Mouse (Mus musculus): ENCODE results near the gene Dnah11. TPM values are rescaled to one million over a fixed set of nuclear protein-coding genes. Genes with fewer than 3 reads are reported as not detected.

The Dnah11 gene
- polyA plus RNA-seq, 1 experiment, result not detected

DNA sequence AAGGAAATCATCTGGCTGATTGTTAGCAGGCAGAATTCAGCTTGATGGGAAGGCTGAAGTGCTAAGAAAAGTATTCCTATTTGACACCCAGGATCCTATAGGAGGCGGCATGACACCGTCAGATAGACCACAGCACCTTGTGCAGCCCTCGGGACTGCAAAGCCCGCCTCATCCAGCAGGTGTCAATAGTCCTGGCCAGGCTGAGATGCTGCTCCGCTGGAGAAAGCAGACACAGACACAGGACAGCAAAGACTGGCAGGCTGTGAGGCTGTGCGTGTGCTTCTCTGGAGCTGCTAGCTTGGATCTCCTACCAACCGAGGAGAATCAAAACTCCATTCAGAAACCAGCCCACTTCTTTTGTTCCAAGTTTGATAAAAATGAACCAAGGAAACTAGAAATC is 205.3 kb downstream of the Dnah11 start:
- Histone ChIP-seq H3K36me3 (ENCODE audit: control insufficient read depth, insufficient read depth) (no peaks in the 10 kb centered on the region), H3K4me3 (no peak overlapping the region), H3K79me2 (ENCODE audit: control insufficient read depth, insufficient read depth) (no peaks in the 10 kb centered on the region), H3ac (ENCODE audit: control insufficient read depth, insufficient read length) (no peak overlapping the region), H3K27me3 (ENCODE audit: control insufficient read depth, insufficient read depth, insufficient read length) (no peaks in the 10 kb centered on the region), H3K4me2 (ENCODE audit: low read depth) (no peak overlapping the region)
- no peak for TF ChIP-seq TCF3 (IDR thresholded peaks at IDR 0.05; ENCODE audit: insufficient read length, low read depth)
- no peak for TF ChIP-seq E2F4 (IDR thresholded peaks at IDR 0.05; ENCODE audit: insufficient read depth)
- no peak for TF ChIP-seq REST (IDR thresholded peaks at IDR 0.05; ENCODE audit: insufficient read depth, insufficient read length)
- TF ChIP-seq POLR2AphosphoS2 (IDR thresholded peaks at IDR 0.05; ENCODE audit: insufficient read length, low read depth), result no peak
- TF ChIP-seq MYOD1 (IDR thresholded peaks at IDR 0.05; ENCODE audit: control insufficient read depth in 1 of 3, insufficient read length in 2 of 3, low read depth in 2 of 3), result no peak
- TF ChIP-seq CEBPB (IDR thresholded peaks at IDR 0.05; ENCODE audit: insufficient read depth, poor library complexity, severe bottlenecking), result no peak
- no peak for TF ChIP-seq SRF (IDR thresholded peaks at IDR 0.05; ENCODE audit: control insufficient read depth, insufficient read length, low read depth)
- TF ChIP-seq MYOG (IDR thresholded peaks at IDR 0.05; ENCODE audit: control insufficient read depth in 1 of 3, insufficient read depth in 1 of 3, insufficient read length in 2 of 3, low read depth in 2 of 3), result no peak
- no peak for TF ChIP-seq USF1 (IDR thresholded peaks at IDR 0.05; ENCODE audit: low read depth)
- TF ChIP-seq POLR2A (IDR thresholded peaks at IDR 0.05; ENCODE audit: insufficient read length, low read depth), result no peak
- TF ChIP-seq MAX (IDR thresholded peaks at IDR 0.05; ENCODE audit: low read depth), result no peak
- no peak for TF ChIP-seq TCF12 (IDR thresholded peaks at IDR 0.05; ENCODE audit: insufficient read depth, poor library complexity, severe bottlenecking)

DNA sequence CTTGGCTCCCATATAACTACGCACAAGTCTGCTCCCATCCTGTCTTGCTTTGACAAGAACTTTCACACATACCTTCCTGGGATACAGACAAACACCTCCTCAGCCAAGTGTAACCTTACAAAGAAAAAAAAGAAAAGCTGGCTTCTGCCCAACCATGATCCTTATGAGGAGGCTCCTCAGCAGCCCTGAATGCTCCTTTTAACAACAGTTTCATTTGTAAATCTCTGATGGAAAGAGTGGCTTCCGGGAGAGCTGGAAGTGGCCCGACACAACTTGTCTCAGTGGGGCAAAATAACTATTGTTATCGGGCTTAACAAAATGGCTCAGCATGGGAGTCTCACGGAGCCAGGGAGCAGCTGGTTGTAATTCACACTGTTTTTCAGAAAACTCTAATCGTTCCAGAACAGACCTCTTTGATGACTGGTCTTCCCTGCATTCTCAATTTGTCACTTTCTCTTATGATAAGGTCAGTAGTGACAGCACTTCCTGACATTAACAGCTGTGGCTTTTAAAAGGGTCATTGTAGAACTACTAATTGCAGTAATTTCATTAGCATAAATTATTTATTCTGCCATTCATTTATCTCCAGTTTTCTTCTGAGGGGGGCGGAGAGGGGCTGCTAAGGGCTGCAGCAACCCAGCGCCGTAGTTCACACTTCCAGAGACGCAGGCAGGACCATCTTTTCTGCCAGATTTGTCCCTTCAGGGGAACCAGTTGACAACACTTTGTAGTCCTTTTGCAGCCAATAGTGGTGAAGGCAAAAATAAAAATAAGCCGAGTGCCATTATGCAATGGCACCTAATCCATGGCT is 209.6 kb downstream of the Dnah11 start:
- Histone ChIP-seq H3ac (ENCODE audit: control insufficient read depth, insufficient read length) (no peak overlapping the region), H3K36me3 (ENCODE audit: control insufficient read depth, insufficient read depth) (no peaks in the 10 kb centered on the region), H3K79me2 (ENCODE audit: control insufficient read depth, insufficient read depth) (no peaks in the 10 kb centered on the region), H3K4me3 (no peak overlapping the region), H3K4me2 (ENCODE audit: low read depth) (peak overlapping the region; percentile 58), H3K27me3 (ENCODE audit: control insufficient read depth, insufficient read depth, insufficient read length) (no peaks in the 10 kb centered on the region)
- TF ChIP-seq POLR2A (IDR thresholded peaks at IDR 0.05; ENCODE audit: insufficient read length, low read depth) (no peak), MYOG (IDR thresholded peaks at IDR 0.05; ENCODE audit: control insufficient read depth in 1 of 3, insufficient read depth in 1 of 3, insufficient read length in 2 of 3, low read depth in 2 of 3) (no peak), TCF3 (IDR thresholded peaks at IDR 0.05; ENCODE audit: insufficient read length, low read depth) (no peak), SRF (IDR thresholded peaks at IDR 0.05; ENCODE audit: control insufficient read depth, insufficient read length, low read depth) (no peak), MAX (IDR thresholded peaks at IDR 0.05; ENCODE audit: low read depth) (no peak), E2F4 (IDR thresholded peaks at IDR 0.05; ENCODE audit: insufficient read depth) (no peak), TCF12 (IDR thresholded peaks at IDR 0.05; ENCODE audit: insufficient read depth, poor library complexity, severe bottlenecking) (no peak), USF1 (IDR thresholded peaks at IDR 0.05; ENCODE audit: low read depth) (no peak), CEBPB (IDR thresholded peaks at IDR 0.05; ENCODE audit: insufficient read depth, poor library complexity, severe bottlenecking) (no peak), MYOD1 (IDR thresholded peaks at IDR 0.05; ENCODE audit: control insufficient read depth in 1 of 3, insufficient read length in 2 of 3, low read depth in 2 of 3) (no peak), POLR2AphosphoS2 (IDR thresholded peaks at IDR 0.05; ENCODE audit: insufficient read length, low read depth) (no peak), REST (IDR thresholded peaks at IDR 0.05; ENCODE audit: insufficient read depth, insufficient read length) (no peak)

DNA sequence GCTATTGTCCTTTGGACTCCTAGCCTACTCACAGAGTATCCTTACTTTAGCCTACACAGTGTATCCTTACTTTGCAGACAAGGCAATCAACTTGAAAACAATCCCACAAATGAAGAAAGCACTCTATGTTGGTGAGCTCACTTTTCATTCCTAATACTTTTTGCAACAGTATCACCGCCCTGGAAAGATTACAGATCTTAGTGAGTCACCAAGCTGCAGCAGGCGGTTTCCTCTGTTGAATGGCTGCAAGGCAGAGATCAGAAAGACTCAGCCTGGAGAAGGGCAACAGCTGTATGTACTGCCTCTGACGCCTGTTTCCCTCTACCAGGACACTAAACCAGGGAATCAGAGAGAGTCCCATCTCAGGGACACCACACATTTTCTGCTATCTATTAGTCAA is 218.5 kb downstream of the Dnah11 start:
- TF ChIP-seq USF1 (IDR thresholded peaks at IDR 0.05; ENCODE audit: low read depth) (no peak), MYOG (IDR thresholded peaks at IDR 0.05; ENCODE audit: control insufficient read depth in 1 of 3, insufficient read depth in 1 of 3, insufficient read length in 2 of 3, low read depth in 2 of 3) (no peak), SRF (IDR thresholded peaks at IDR 0.05; ENCODE audit: control insufficient read depth, insufficient read length, low read depth) (no peak), MYOD1 (IDR thresholded peaks at IDR 0.05; ENCODE audit: control insufficient read depth in 1 of 3, insufficient read length in 2 of 3, low read depth in 2 of 3) (no peak), POLR2A (IDR thresholded peaks at IDR 0.05; ENCODE audit: insufficient read length, low read depth) (no peak), E2F4 (IDR thresholded peaks at IDR 0.05; ENCODE audit: insufficient read depth) (no peak), CEBPB (IDR thresholded peaks at IDR 0.05; ENCODE audit: insufficient read depth, poor library complexity, severe bottlenecking) (no peak), TCF3 (IDR thresholded peaks at IDR 0.05; ENCODE audit: insufficient read length, low read depth) (no peak), POLR2AphosphoS2 (IDR thresholded peaks at IDR 0.05; ENCODE audit: insufficient read length, low read depth) (no peak)
- Histone ChIP-seq H3ac (ENCODE audit: control insufficient read depth, insufficient read length) (no peak overlapping the region), H3K36me3 (ENCODE audit: control insufficient read depth, insufficient read depth) (no peaks in the 10 kb centered on the region), H3K79me2 (ENCODE audit: control insufficient read depth, insufficient read depth) (no peaks in the 10 kb centered on the region), H3K4me2 (ENCODE audit: low read depth) (no peak overlapping the region), H3K27me3 (ENCODE audit: control insufficient read depth, insufficient read depth, insufficient read length) (no peaks in the 10 kb centered on the region), H3K4me3 (no peak overlapping the region)

DNA sequence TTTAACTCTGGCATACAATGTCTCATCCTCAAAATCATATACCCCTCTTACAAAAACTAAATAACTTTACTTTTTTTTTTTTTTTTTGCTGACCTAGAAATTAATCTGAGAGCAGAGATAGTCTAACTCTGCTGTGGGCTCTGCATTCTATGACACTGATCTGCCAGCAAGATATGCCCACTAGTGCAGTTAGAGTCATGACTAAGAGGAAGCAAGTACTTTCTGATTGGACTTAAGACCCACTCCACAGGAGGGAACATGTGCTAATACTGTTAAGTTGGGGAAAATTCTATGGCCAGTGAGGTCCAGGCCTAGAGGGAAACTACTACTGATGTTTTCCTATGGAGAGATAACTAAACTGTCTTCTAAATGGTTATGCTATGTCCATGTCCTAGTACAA is 225.1 kb downstream of the Dnah11 start:
- Histone ChIP-seq H3ac (ENCODE audit: control insufficient read depth, insufficient read length) (no peak overlapping the region), H3K27me3 (ENCODE audit: control insufficient read depth, insufficient read depth, insufficient read length) (no peaks in the 10 kb centered on the region), H3K36me3 (ENCODE audit: control insufficient read depth, insufficient read depth) (no peaks in the 10 kb centered on the region), H3K79me2 (ENCODE audit: control insufficient read depth, insufficient read depth) (no peaks in the 10 kb centered on the region), H3K4me3 (no peak overlapping the region), H3K4me2 (ENCODE audit: low read depth) (no peak overlapping the region)
- TF ChIP-seq POLR2A (IDR thresholded peaks at IDR 0.05; ENCODE audit: insufficient read length, low read depth) (no peak), MYOG (IDR thresholded peaks at IDR 0.05; ENCODE audit: control insufficient read depth in 1 of 3, insufficient read depth in 1 of 3, insufficient read length in 2 of 3, low read depth in 2 of 3) (no peak), CEBPB (IDR thresholded peaks at IDR 0.05; ENCODE audit: insufficient read depth, poor library complexity, severe bottlenecking) (no peak), USF1 (IDR thresholded peaks at IDR 0.05; ENCODE audit: low read depth) (no peak), E2F4 (IDR thresholded peaks at IDR 0.05; ENCODE audit: insufficient read depth) (no peak), MYOD1 (IDR thresholded peaks at IDR 0.05; ENCODE audit: control insufficient read depth in 1 of 3, insufficient read length in 2 of 3, low read depth in 2 of 3) (no peak), MAX (IDR thresholded peaks at IDR 0.05; ENCODE audit: low read depth) (no peak), TCF3 (IDR thresholded peaks at IDR 0.05; ENCODE audit: insufficient read length, low read depth) (no peak), POLR2AphosphoS2 (IDR thresholded peaks at IDR 0.05; ENCODE audit: insufficient read length, low read depth) (no peak), REST (IDR thresholded peaks at IDR 0.05; ENCODE audit: insufficient read depth, insufficient read length) (no peak), TCF12 (IDR thresholded peaks at IDR 0.05; ENCODE audit: insufficient read depth, poor library complexity, severe bottlenecking) (no peak), SRF (IDR thresholded peaks at IDR 0.05; ENCODE audit: control insufficient read depth, insufficient read length, low read depth) (no peak)

All from myocyte (in vitro differentiated cells).